Mouse (Mus musculus): ENCODE data around the gene Tipin. TPM values are rescaled to one million over a fixed set of nuclear protein-coding genes. Genes with fewer than 3 reads are reported as not detected.

Gene Tipin
- polyA plus RNA-seq, 1 experiment from 2014 or later: 306 TPM

Other genes with a start within 250 kb of the Tipin start
- gene Lctl, start 164.4 kb upstream of the Tipin start, polyA plus RNA-seq (2014; fragmentation: Nextera tagmentation; extraction: Ambion mirVana): not detected in 2 replicates
- gene Zwilch, start 108.5 kb upstream of the Tipin start, polyA plus RNA-seq (2014; fragmentation: Nextera tagmentation; extraction: Ambion mirVana): 30.9 and 31.9 TPM in 2 replicates
- gene Rpl4, start 108.2 kb upstream of the Tipin start, polyA plus RNA-seq (2014; fragmentation: Nextera tagmentation; extraction: Ambion mirVana): 1,345 and 1,364 TPM in 2 replicates
- gene Snapc5, start 102.3 kb upstream of the Tipin start, polyA plus RNA-seq (2014; fragmentation: Nextera tagmentation; extraction: Ambion mirVana): 23.8 and 26.0 TPM in 2 replicates
- 2.3 and 3.0 TPM in 2 replicates for gene Uchl4, start 46.4 kb upstream of the Tipin start, polyA plus RNA-seq (2014; fragmentation: Nextera tagmentation; extraction: Ambion mirVana)
- gene Map2k1, start 27.9 kb upstream of the Tipin start, polyA plus RNA-seq (2014; fragmentation: Nextera tagmentation; extraction: Ambion mirVana): 74.4 and 79.3 TPM in 2 replicates
- gene Dis3l, start 59.7 kb downstream of the Tipin start, polyA plus RNA-seq (2014; fragmentation: Nextera tagmentation; extraction: Ambion mirVana): 22.8 and 25.5 TPM in 2 replicates
- 0.65 and 0.75 TPM in 2 replicates for gene Megf11, start 104.0 kb downstream of the Tipin start, polyA plus RNA-seq (2014; fragmentation: Nextera tagmentation; extraction: Ambion mirVana)

All from embryonic facial prominence, embryonic 11.5 days (tissue).